Mouse (Mus musculus): ENCODE measurements around the gene Dapp1.

Dapp1 gene

DNA sequence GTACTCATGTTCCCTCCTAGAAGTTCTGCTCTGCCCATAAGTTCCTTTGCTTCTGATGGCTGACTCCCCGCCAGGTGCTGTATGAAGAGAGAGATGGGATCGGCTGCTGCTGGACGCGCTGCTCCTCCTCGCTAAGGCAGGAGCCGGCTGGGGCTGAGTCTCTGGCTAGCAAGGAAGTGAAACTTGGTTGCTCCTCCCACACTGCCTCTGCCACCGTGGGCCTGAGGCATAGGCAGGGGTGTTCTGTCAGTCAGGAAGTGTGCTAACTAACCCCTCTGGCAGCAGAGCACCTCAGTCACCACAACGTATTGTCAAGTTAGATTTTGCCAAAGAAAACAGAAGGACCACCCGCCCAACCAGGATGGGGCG is at the start of gene Dapp1:
Dapp1 (minus strand) TSS at position 164 of the 369 bp plus-strand sequence.
- DNase-seq: peak; percentile 70

- no peak for DNase-seq
Measured at GRCm38 (mm10) chr3:138030563-138030962, 49.2 kb upstream of the Dapp1 start.

DNA sequence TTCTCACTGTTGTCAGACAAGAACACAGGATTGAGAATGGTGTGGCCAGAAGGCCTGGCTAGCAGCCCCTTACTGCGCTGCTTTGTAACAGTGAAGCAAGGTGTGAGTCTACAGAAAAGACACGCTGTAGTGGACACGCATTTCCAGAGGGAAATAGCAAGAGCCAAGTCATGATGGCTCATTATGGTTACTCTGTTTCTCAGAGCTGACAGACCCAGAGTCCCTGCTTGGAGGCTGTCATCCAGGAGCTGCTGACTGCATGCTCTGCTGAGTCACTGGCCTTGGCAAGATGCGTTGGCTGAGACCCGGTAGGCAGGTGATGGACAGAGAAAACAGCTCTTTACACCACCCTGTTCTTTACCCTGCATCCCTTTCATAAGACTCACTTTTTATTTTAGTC is 48.0 kb upstream of the Dapp1 start:
- DNase-seq: peak; percentile 32

DNA sequence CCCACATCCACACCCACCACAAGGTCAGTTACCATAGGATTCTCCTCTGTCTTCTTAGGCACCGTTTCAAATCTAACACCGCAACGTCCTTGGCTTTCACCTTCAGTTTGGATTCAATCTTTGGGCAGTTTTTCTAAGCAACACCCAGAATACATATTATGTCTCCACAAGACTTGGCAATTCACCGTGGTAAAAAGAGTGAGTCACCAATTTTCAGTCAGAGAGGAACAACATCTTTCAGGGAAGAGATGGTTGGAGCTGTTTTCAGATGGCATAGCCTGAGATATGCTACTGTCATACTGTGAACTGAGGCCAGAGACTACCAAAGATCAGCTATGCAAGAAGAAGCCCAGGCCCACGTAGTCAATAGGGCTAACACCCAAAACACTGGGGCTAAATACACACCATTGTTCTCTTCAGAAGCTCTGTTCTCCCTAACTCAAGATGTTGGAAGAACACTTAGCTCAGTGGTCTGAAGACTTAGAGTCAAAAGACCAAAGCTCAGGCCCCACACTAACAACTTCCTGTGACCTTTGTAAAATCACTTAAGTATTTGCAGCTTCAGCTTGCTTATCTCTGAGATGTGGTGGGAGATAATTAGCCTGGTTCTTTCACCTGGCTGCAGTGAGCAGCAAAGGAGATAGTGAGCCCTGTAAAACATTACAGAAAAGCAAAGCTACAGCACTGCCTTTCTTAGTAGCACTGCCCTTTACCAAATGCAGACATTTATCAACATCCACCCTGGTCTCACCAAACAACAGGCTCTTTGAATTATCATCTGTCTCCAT is 46.4 kb upstream of the Dapp1 start:
- DNase-seq: no peak

DNA sequence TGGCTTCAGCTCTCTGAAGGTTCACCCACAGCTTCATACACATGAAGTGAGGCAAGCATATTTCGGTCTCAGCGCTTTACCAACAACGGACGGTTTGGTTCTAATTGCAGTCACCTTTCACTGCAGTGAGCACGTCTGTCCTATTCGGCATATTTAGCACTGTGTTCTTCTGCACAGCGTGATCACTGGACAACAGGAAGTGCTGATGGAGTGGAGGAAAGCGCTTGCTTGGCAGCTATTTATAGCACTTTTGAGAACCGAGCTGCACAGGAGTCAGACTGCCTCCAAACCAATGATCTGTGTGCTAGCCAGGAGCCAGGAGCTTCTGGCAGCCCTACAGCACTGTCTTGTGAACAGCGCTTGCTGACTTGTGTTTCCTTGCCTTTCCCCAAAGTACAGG is 44.9 kb upstream of the Dapp1 start:
- DNase-seq: peak; percentile 73

GRCm38 (mm10) chr3:138022651-138023050 is 41.3 kb upstream of the Dapp1 start:
- no peak for DNase-seq

DNA sequence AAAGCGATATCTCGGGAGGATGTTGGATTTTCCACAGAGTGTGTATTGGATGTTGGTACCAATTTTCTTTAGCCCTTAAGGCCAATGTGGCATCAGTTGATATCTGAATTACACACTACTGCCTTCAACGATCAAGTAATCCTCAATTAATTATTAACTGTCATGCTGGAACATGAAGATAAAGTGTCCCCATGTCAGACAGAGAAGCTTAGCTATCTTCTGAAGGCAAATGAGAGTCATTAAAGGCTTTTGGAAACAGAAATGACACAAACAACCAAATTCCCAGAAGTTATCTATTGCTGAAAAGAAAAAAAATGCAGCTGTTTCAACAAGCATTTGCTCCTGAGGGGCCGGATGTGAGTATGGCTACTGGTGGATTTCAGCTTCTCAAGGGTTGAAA is 40.7 kb upstream of the Dapp1 start:
- DNase-seq: no peak

- no peak for DNase-seq
Measured at GRCm38 (mm10) chr3:138016810-138017209, 35.5 kb upstream of the Dapp1 start.

- no peak for DNase-seq
Measured at GRCm38 (mm10) chr3:138014725-138015124, 33.4 kb upstream of the Dapp1 start.

DNA sequence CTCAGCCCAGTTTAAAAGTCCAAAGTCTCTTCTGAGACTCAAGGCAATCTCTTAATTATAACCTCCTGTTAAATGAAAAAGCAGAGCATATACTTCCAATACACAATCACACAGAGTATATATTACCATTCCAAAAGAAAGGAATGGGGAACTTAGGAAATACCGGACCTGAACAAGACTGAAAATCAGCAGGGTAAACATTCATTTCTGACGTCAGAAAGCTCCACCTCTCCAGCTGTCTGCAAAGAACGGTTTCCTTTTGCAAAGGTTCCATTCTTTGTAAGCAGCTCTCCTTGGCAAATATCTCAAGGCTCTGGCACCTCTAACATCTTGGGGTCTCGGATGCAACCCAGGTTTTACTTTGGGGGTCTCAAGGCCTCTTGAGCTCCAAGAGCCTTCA is 31.0 kb upstream of the Dapp1 start:
- DNase-seq: no peak

DNA sequence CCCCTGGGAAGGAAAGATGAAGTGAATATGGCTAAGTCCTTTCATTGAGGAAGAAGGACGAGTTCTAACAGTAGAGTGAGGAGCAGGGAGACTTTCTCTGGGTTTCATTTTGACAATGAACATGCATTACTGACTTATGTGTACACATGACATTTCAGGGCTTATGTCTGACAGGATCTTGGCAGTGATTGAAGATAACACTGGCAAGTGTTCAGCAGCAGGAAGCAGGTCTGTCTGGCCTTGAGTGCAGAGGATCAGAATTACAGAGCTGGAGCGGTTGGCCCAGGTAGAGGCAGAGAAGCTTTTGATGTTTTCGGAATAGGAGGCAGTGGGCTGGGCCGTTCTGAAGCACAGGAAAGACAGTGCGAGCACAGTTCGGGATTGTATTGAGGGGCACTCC is 26.8 kb upstream of the Dapp1 start:
- DNase-seq: no peak

DNA sequence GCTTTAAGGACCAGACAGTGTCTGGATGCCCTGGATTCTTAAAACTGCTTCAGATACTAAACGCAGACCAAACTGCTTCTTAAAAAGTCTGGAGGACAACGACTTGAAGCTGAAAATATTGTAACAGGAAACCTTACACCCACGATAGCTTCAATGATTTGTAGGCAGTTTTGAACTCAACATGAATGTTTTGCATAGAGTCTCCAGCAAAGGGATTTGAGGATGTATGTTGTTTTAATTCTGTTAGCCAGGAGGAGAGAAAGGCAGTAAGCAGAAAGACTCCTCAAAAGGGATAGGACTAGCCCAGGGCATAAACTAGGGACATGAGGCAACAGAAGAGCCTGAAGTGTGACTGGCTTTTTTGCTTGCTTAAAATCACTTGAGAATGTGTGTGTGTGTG is 25.6 kb upstream of the Dapp1 start:
- DNase-seq: no peak

- no peak for DNase-seq
Measured at GRCm38 (mm10) chr3:138003264-138003663, 21.9 kb upstream of the Dapp1 start.

GRCm38 (mm10) chr3:138002545-138002944 is 21.2 kb upstream of the Dapp1 start:
- DNase-seq: no peak

GRCm38 (mm10) chr3:138001865-138002264 is 20.5 kb upstream of the Dapp1 start:
- DNase-seq: no peak

GRCm38 (mm10) chr3:138000724-138001069 is 19.4 kb upstream of the Dapp1 start:
- peak; percentile 47 for DNase-seq

DNA sequence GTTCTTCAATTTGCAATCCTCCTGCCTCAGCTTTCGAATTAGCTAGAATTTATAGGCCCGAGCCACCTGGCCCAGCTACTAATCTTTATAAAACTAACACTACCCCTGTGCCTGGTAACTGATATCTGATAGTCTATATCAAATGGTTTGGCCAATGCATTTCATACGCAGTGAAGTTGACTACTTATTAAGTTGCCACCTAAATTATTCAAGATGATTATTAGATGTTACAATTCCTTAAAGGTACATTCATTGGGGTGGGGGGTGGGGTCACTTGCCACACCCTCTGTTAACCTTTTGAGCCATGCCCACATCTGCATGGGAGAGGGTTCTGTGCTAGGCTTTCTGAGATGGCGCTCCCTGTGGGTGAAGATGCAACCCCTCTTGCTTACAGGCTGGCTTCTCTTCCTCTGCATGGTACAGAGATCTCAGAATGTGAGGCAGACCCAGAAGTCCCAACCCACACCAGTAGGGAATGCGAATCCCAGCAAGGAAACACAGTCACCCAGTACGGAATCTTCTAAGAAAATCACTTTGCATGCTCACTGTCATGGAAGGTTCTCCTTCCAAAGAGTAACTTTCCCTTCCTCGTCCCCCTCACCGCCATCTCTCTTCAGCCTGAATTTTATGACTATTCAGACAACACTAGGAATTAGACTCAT is 18.8 kb upstream of the Dapp1 start:
- no peak for DNase-seq

DNA sequence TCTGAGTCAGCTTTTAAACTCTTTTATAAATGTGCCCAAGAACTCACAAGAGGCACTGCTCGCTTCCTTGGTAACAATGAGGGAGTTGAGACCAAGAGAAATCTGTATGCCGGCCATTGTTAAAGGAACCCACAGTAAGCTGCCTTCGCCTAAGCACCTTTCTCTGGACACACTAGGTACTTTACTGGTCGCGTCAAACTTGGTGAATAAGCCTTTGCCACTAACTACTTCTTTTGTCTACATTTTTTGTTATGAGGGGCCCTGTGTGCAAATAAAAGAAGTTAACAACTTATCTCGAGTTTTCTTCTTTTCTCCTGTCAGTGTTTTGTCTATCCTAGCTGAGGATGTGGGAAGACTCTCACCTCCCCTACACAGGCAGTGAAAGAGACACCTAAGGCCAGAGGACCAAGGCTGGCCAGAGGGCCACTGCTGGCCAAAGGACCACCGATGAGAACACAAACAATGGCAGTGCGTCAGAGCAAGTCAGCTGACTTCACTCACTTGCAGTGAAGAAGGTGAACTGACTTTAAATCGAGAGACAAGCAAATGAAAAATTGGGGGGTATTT is 18.0 kb upstream of the Dapp1 start:
- DNase-seq: no peak

GRCm38 (mm10) chr3:137998491-137999223 is 17.3 kb upstream of the Dapp1 start:
- DNase-seq: no peak

GRCm38 (mm10) chr3:137995486-137995885 is 14.1 kb upstream of the Dapp1 start:
- DNase-seq: no peak

DNA sequence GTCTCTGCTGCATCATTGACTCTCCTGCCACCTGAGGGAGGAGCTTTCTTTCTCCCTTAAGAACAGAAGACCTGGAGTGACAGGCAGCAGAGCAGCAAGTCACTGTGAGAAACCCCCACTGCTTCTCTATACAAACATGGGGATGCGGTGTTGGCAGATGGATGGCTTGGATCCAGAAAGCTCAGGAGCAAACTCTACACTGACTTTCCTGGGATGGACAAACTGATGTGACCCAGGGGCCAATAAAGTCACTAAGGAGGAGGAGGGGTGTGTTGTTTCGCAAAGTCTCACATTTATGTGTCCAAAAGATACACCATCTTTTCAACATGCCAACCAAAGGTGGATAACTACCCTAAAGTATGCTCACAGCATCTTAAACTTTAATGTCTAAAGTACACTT is 12.9 kb upstream of the Dapp1 start:
- no peak for DNase-seq

- no peak for DNase-seq
Measured at GRCm38 (mm10) chr3:137992366-137992765, 11.0 kb upstream of the Dapp1 start.

DNA sequence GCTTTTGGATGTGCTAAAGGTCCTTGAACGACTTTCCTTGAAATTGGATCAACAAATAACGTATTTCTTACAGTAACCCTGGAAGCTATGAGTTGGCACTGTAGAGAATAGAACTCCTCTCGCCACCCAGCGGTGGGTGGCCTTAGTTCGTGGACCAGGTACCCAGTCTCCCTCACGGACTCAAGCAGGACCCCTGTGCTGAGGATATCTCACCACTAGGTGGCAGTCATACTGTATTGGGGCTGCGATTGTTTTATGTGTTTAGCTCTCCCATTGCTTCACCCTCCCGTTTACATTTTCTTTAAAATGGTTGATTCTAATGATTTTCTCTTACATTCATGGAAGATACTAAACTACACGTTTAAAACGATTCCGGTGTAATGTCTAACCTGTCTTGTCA is 9.8 kb upstream of the Dapp1 start:
- peak; percentile 83 for DNase-seq

DNA sequence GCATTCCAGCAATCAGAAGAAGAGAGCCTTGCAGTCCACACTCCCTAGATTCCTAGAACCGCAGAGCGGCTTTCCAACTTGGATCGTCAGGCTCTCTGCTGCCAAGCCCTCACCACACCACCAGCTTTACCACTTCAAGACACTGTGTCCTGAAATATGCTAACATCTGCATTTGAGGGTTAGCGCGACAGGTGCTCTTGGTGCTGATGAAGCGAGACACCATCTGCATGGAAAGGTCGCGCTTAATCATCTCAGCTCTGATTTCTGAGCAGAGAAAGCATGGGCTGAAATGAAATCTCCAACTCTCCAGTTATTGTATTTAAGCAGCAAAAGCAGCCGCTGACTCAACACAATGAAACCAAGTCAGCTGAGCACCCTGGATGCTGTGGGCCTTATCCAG is 8.1 kb upstream of the Dapp1 start:
- no peak for DNase-seq

Data from layer of hippocampus, adult 9-11 months (tissue).